Mouse (Mus musculus): ENCODE results near the gene Clec14a. TPM values are rescaled to one million over a fixed set of nuclear protein-coding genes. Genes with fewer than 3 reads are reported as not detected.

Clec14a gene
- polyA plus RNA-seq, 1 experiment from 2014 or later = 8.3 TPM

- no peaks in the 10 kb centered on the region for H3K9me3 ChIP-seq (replicated peaks)
- WGBS (ENCODE audit: insufficient replicate concordance) = 75% methylated on average over 5 of the region's 5 CpGs
- H3K27me3 ChIP-seq (replicated peaks) = no peaks in the 10 kb centered on the region
- no peak overlapping the region for H3K4me2 ChIP-seq
- H3K36me3 ChIP-seq = no peaks in the 10 kb centered on the region
- no peak for ATAC-seq
- H3K9ac ChIP-seq = no peak overlapping the region
- no peaks in the 10 kb centered on the region for H3K4me1 ChIP-seq
- H3K27ac ChIP-seq = no peak overlapping the region
- H3K4me3 ChIP-seq = no peak overlapping the region
These were observed 43.4 kb downstream of the Clec14a start for GRCm38 (mm10) chr12:58225644-58226043.

- Histone ChIP-seq H3K9me3 (replicated peaks) (no peaks in the 10 kb centered on the region), H3K36me3 (no peaks in the 10 kb centered on the region), H3K27ac (no peak overlapping the region), H3K4me1 (no peaks in the 10 kb centered on the region), H3K27me3 (replicated peaks) (peaks cover 4% of the 10 kb centered on the region), H3K9ac (no peak overlapping the region), H3K4me2 (no peak overlapping the region), H3K4me3 (no peak overlapping the region)
- WGBS (ENCODE audit: insufficient replicate concordance) = 71% methylated on average over 3 of the region's 3 CpGs
- ATAC-seq = no peak
These were observed 50.0 kb downstream of the Clec14a start for GRCm38 (mm10) chr12:58219078-58219477.

GRCm38 (mm10) chr12:58216218-58216617 is 52.9 kb downstream of the Clec14a start:
- H3K4me1 ChIP-seq = peaks cover 9% of the 10 kb centered on the region; the same call in 1 of the 2 replicates
- WGBS (ENCODE audit: insufficient replicate concordance) = 24% methylated on average over 2 of the region's 2 CpGs
- H3K36me3 ChIP-seq = no peaks in the 10 kb centered on the region
- H3K4me2 ChIP-seq = no peak overlapping the region
- no peak overlapping the region for H3K27ac ChIP-seq
- H3K9ac ChIP-seq = no peak overlapping the region
- H3K27me3 ChIP-seq (replicated peaks) = peaks cover 33% of the 10 kb centered on the region
- no peak overlapping the region for H3K4me3 ChIP-seq
- no peaks in the 10 kb centered on the region for H3K9me3 ChIP-seq (replicated peaks)
- no peak for ATAC-seq

Other genes with a start within 250 kb of the Clec14a start
- not detected in 2 replicates for gene Sstr1, start 57.5 kb downstream of the Clec14a start, polyA plus RNA-seq (2016; fragmentation: Nextera tagmentation; extraction: Ambion mirVana)